Mouse (Mus musculus): ENCODE measurements around the gene Allc.

DNA sequence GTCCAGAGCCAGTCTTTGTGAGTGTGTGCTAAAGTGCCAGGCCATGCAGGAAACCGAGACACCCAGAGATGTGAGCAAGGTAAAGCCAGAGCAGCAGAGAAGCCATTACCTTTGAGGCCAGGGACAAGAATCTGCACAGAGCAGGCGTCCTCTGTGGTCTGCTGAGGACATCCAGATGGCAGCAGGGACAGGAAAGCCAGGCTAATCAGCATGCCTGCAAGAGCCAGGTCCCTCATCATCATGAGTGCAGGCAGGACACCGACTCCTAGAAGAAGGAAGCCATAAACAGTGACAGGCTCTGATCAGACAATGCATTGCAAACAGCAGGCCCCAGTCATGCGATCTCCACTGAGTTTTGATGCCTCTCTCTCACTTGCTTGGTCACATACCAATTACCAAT is 35.0 kb upstream of the Allc start:
- TF ChIP-seq HCFC1 (IDR thresholded peaks at IDR 0.05; ENCODE audit: borderline replicate concordance, insufficient read depth, low read length) = no peak
- no peak for TF ChIP-seq ZNF384 (IDR thresholded peaks at IDR 0.05; ENCODE audit: low read depth, low read length)
- TF ChIP-seq MAFK (IDR thresholded peaks at IDR 0.05; ENCODE audit: insufficient read depth, low read depth, low read length) = no peak
- TF ChIP-seq CHD2 (IDR thresholded peaks at IDR 0.05; ENCODE audit: low read depth, low read length) = no peak
